Mouse (Mus musculus) T-cell, adult 2 months (primary cell): ENCODE measurements around the gene Il4i1.

Source experiments
- DNase-seq: peaks from one replicate; pipeline ENCODE4 v3.0.0; 2022; ENCODE audit warnings: low spot score

Il4i1 gene

GRCm38 (mm10) chr7:44819391-44819790, 3.2 kb downstream of the Il4i1 start:
- no peak for DNase-seq

- DNase-seq: no peak
These were observed 3.7 kb downstream of the Il4i1 start for GRCm38 (mm10) chr7:44819863-44820262.

DNA sequence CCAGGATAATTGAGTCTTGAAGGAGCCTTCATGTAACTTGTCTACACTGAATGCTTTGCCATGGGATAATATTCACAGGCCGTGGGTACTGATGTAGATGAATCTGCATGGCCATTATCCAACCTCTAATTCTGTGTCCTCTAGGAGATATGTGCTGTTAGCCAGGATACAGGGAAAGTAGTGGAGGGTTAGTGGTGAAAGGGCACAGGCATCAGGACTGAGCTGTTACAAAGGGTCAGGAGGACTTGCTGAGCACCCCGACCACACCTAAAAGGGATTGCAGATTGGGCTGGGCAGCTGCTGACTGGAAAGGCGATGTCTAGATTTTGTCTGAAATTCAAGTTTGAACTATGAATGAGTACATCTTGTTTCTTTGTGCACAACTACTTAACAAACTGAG, 4.3 kb downstream of the Il4i1 start:
- no peak for DNase-seq

GRCm38 (mm10) chr7:44821666-44822448, 5.7 kb downstream of the Il4i1 start:
- DNase-seq: no peak

DNA sequence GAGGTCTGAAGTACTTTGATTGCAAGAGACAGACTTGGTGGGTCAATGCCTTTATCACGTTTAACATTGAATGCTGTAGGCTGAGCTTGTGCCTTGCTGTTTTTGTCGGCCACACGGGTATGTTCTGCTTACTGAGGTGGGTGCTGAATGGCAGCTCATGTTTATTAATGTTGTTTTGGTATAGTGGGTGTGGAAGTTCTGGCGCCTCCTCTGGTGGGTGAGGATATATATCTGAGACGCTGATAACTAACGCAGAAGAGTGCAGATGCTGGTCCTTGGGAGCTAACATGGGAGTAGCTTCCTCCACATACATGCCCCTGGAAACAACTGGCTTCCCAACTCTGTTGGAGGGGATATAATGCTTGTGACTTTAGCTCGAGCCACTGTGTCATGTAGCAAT, 7.2 kb downstream of the Il4i1 start:
- no peak for DNase-seq

DNA sequence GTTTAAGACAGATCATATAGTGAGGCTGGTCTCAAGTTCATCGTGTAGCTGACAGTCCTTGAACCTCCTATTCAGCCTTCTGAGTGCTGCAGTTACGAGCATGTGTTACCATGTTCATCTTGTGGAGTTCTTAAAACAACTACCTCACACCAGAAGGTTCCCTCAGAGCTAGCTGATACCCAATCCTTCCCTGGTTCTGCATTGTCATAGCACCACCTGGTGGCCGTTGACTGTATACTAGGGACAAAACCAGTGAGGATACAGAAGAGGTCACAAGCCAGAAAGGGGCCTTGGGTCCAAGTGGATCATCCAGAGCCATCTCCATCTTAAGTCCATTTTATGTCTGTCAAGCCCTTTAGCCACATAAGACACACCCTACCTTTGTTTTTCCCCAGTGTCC, 8.7 kb downstream of the Il4i1 start:
- peak; percentile 80 for DNase-seq

- DNase-seq: no peak
These were observed 10.6 kb downstream of the Il4i1 start for GRCm38 (mm10) chr7:44826771-44827170.

DNA sequence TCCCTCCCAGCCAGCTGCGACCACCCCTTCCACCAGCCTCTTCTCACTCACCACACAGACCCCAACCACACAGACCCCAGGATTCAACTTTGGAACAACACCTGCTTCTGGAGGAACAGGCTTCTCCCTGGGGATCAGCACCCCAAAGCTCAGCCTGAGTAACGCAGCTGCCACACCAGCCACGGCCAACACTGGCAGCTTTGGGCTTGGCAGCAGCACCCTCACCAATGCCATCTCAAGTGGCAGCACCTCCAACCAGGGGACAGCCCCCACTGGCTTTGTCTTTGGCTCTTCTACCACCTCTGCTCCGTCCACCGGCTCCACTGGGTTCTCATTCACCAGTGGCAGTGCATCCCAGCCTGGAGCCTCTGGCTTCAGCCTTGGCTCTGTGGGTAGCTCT, 12.5 kb downstream of the Il4i1 start:
- DNase-seq: no peak

DNA sequence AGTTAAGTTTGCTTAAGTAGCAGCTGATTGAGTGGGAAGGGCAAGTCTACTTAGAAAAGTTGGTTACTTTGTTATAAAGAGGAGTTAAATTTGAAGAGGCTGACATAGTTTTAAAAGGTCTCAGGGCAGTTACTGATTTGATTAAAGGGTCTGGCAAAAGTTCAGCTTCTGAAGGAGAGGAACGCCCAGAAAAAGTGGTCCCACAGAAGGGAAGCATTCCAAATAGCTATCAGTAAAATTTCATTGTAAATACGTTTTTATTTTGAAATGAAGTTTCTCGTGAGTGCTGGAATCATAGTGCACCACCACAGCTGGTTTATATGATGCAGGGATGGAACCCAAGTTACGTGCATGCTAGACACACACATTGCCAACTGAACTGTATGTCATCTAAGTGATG, 16.6 kb downstream of the Il4i1 start:
- DNase-seq: no peak

- DNase-seq: no peak
These were observed 19.3 kb downstream of the Il4i1 start for GRCm38 (mm10) chr7:44835373-44836015.

DNA sequence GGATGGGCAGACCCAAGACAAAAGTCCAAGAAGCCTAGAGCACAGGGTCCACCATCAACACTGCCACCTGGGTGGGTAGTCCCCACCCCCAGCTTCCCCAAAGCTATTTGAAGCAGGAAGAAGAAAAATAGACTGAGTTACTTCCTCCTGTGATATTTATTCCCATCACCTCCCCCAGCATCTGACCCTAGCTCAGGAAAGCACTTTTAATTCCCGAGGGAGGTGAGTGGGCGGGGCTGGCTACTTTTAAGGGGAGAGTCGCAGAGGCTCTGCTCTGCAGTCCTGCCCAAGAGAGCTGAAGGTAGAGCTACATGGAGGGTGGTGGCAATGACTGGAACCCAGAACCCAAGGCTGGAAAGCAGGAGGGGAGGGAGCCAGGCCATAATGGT, 19.8 kb downstream of the Il4i1 start:
- DNase-seq: no peak

DNA sequence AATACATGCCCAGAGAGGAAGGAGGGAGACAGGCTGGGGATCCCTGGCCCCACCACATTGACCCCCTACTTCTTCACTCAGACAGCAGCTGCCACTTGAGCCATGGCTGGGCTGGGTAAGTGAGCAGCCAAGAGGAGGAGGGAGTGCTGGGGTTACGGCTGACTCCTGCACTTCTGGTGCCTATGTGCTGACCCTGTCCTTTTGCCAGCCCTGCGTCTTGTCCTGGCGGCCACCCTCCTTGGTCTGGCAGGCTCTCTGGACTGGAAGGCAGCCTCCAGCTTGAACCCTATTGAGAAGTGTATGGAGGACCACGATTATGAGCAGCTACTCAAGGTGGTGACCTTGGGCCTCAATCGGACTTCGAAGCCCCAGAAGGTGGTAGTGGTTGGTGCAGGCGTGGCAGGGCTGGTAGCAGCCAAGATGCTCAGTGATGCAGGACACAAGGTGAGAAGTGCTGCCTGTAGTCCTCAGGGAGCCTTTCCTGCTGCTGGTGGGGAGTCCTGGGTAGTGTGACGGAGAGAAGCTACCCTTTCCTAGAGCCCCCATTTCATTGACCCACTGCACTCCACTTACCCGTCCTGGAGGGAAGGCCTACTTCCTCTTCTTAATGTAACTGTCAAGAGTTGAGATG, 20.4 kb downstream of the Il4i1 start:
- no peak for DNase-seq

DNA sequence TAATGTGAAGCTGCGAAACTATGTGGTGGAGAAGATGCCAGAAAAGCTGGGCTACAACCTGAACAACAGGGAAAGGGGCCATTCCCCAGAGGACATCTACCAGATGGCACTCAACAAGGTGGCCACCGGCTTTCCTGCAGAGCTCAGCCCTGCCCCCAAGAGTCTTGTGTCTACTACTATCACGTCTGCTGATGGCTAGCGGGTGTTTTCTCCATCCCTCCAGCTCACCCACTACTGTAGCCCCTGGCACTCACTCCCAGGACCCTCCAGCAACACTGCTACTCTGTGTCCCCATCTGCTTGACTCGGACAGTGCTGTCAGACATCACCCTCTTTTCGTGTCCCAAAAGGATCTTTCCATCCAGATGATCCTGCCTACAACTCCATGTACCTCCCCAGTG, 21.9 kb downstream of the Il4i1 start:
- no peak for DNase-seq

DNA sequence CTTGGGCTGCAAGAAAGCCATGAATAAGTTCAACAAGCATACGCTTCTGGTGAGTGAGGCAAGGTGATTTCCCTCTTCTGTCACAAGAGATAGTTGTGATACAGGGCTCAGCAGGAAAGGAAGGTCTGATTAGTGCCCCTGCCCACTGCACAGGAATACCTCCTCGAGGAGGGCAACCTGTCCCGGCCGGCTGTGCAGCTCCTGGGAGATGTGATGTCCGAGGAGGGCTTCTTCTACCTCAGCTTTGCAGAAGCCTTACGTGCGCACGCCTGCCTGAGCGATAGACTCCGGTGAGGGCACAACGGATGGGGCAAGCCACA, 22.9 kb downstream of the Il4i1 start:
- no peak for DNase-seq

GRCm38 (mm10) chr7:44839491-44840191, 23.5 kb downstream of the Il4i1 start:
- peak; percentile 72 for DNase-seq

DNA sequence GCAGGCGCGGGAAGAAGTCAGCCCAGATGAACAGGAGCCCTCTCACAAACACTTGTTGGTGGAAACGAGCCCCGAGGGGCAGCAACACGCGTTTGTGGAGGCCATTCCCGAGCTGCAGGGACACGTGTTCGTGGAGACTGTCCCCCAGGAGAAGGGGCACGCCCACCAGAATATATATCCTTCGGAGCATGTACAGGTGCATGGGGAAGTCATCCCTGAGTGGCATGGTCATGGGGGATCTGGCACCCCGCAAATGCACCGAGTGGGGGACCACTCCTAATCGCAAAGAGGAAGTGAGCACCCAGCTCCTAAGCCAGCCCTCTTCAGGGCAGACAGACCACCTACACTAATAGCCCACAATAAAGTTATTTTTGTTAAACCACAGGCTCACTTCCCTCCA, 24.2 kb downstream of the Il4i1 start:
- no peak for DNase-seq

DNA sequence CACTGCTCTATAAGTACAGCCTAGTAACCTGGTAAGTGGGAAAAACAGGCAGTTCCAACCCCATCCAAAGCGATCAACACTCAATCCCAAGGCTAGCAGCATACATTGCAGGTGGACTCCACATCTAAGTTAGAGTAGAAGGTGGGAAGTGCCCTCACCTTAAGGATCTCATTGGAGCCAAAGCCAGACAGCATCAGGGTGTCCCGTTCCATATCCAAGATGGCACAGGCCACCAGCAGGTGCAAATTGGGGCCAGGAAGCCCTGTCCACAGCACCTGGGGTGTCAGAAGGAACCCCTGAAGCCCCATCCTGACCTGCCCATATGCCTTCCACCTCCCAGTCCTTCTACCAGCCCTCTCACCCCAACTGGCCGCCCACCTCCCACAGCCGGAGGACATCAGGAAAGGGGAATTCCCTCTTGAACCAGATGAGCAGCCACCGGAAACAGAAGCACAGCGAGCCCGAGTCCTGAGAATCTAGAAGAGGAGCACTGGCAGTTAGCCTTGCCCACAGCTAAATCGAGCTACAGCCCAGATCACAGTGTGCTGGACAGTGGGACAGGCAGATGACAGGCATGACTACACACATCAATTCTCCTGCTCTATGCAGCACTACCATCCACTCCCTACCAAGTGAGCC, 25.8 kb downstream of the Il4i1 start:
- DNase-seq: no peak

DNA sequence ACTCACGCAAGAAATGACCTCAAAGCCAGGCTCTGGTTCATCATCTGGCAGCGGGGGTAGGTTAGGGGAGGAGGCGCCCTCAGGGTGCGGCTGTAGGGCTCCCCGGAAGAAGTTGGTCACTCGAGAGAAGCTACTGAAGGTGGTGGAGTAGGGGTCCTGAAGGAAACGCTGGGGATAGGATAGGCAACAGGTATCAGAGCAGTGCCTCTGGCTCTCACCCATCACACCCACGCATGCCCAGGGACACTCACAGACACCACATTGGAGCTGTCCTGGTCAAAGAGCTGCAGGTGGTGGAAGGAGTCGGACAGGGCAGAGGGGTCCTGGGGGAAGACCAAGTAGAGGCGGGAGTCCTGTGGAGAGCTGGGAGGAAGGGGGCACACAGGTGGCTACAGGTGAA, 28.8 kb downstream of the Il4i1 start:
- DNase-seq: no peak

DNA sequence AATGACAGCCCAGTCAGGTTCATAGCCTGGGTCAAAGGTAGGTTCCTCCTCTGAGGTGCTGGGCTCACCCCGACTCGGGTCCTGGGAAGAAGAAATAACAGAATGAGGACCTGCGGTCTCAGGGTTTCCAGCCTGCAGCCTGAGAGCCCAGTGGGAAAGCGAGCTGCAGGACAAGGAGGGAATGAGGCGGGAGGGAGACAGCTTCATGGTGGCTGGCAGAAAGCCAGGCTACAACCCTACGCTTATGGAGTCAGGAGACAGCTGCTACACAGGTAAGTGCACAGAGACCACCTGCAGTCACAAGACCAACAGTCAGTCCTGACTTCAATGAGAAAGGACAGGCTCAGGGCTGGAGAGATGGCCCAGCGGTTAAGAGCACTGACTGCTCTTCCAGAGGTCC, 30.6 kb downstream of the Il4i1 start:
- DNase-seq: no peak

GRCm38 (mm10) chr7:44847772-44848171, 31.6 kb downstream of the Il4i1 start:
- no peak for DNase-seq

- peak; percentile 99 for DNase-seq
These were observed 32.6 kb downstream of the Il4i1 start, which contains the start of the genes Akt1s1 and Tbc1d17 for GRCm38 (mm10) chr7:44848561-44849415. TSS of gene Akt1s1 (plus strand) at chr7:44848991. TSS of gene Tbc1d17 (minus strand) at chr7:44849079.
